Mouse (Mus musculus) forebrain, embryonic 13.5 days (tissue): Measurements from ENCODE around the gene Sar1b. TPM values are rescaled to one million over a fixed set of nuclear protein-coding genes. Genes with fewer than 3 reads are reported as not detected.
"Not testable (repeated sequence)": the region's sequence is repeated elsewhere in the genome, so short reads cannot be mapped to it uniquely, and the experiment has no call there.

Experiments
- ATAC-seq: fragments of 200-750 bp; cut with Nextera tagmentation; 2 replicates; pipeline ENCODE4 v1.8.0; 2017
- H3K27ac ChIP-seq: fragments of 300-500 bp; sonication (generic); 2 replicates; pipeline ENCODE4 v1.5.1; 2015; ENCODE audit warnings: inconsistent platforms, mild to moderate bottlenecking, moderate library complexity
- H3K27me3 ChIP-seq: fragments of 300-500 bp; sonication (generic); 2 replicates; pipeline ENCODE4 v1.6.1; 2015; ENCODE audit warnings: mild to moderate bottlenecking, inconsistent platforms
- H3K36me3 ChIP-seq: fragments of 300-500 bp; sonication (generic); 2 replicates; pipeline ENCODE4 v1.6.1; 2015; ENCODE audit warnings: mild to moderate bottlenecking, inconsistent platforms; ENCODE audit not compliant: poor library complexity, severe bottlenecking
- H3K4me1 ChIP-seq: fragments of 300-500 bp; sonication (generic); 2 replicates; pipeline ENCODE4 v1.6.1; 2015; ENCODE audit warnings: inconsistent platforms
- H3K4me2 ChIP-seq: fragments of 300-500 bp; sonication (generic); 2 replicates; pipeline ENCODE4 v1.6.1; 2015; ENCODE audit warnings: inconsistent platforms, mild to moderate bottlenecking, moderate library complexity
- H3K4me3 ChIP-seq: fragments of 300-500 bp; sonication (generic); 2 replicates; pipeline ENCODE4 v1.5.1; 2015; ENCODE audit warnings: mild to moderate bottlenecking, inconsistent platforms
- H3K9ac ChIP-seq: fragments of 300-500 bp; sonication (generic); 2 replicates; pipeline ENCODE4 v1.6.1; 2015; ENCODE audit warnings: mild to moderate bottlenecking, inconsistent platforms
- H3K9me3 ChIP-seq: fragments of 300-500 bp; sonication (generic); replicated peaks from 2 replicates; pipeline ENCODE4 v1.6.1; 2016; ENCODE audit warnings: inconsistent platforms
- WGBS: fragments of 180-500 bp; shearing (Covaris S2); methylation state at CpG from one replicate; pipeline ENCODE4 v1.1.7; 2015; 5-methylcytosine and 5-hydroxymethylcytosine counted together
- polyA plus RNA-seq: library from polyadenylated mRNA; unstranded; fragments of >200 nt; fragmentation: Nextera tagmentation; extraction: Ambion mirVana; gene quantifications from 2 replicates; pipeline ENCODE4 v1.2.1, GENCODE M21; 2015

Gene Sar1b
- polyA plus RNA-seq, 1 experiment from 2014 or later, result 146 TPM

DNA sequence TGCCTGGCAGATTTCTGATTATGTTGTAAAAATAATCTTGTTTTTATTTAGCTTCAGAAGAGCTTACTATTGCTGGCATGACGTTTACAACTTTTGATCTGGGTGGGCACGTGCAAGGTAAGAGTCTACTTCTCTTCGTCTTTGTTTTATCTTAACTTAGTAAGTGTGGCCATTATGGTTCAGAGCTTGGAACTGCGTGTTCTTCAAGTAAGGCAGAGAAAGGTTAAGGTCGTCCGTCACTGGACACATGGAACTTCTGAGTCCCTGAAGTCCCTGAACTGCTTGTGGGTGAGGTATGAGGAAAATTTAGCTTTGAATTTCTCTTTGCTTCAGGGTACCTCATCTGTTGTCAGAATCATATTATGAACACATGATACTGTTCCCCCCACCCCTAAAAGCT is 19.2 kb downstream of the Sar1b start:
- ATAC-seq, result no peak
- H3K4me1 ChIP-seq, result no peaks in the 10 kb centered on the region
- no peak overlapping the region for H3K4me3 ChIP-seq
- peaks cover 66% of the 10 kb centered on the region for H3K36me3 ChIP-seq
- 94% methylated on average over 6 of the region's 6 CpGs for WGBS
- H3K27me3 ChIP-seq, result no peaks in the 10 kb centered on the region
- H3K9ac ChIP-seq, result no peak overlapping the region; the same call in 1 of the 2 replicates
- no peaks in the 10 kb centered on the region for H3K9me3 ChIP-seq
- no peak overlapping the region for H3K4me2 ChIP-seq
- no peak overlapping the region for H3K27ac ChIP-seq

DNA sequence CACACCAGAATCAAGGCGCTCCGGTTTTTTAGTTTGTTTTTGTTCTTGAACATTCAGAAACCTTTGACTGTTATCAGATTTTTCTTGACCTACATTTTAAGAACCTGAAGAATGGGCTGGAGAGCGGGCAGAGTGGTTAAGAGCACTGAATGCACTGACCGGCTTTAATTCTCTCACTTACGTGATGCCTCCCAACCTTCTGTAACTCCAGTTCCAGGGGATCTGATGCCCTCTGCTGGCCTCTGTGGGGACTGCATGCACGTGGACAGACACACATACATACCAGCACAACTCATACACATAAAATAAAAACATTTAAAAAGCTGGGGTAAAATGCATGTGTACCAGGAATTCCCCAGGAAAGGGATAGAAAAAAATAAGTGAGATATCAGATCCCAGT is 22.4 kb downstream of the Sar1b start:
- no peaks in the 10 kb centered on the region for H3K27me3 ChIP-seq
- no peak overlapping the region for H3K9ac ChIP-seq
- 92% methylated on average over 6 of the region's 6 CpGs for WGBS

DNA sequence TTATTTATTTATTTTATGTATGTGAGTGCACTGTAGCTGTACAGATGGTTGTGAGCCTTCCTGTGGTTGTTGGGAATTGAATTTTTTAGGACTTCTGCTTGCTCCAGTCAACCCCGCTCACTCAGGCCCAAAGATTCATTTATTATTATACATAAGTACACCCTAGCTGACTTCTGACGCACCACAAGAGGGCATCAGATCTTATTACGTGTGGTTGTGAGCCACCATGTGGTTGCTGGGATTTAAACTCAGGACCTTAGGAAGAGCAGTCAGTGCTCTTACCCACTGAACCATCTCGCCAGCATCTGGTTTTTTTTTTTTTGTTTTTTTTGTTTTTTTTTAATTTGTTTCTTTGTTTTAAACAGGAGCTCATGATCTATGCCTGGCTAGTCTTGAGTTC is 26.2 kb downstream of the Sar1b start:
- not testable (repeated sequence) for H3K4me2 ChIP-seq, H3K9me3 ChIP-seq, H3K27me3 ChIP-seq, H3K4me1 ChIP-seq, H3K9ac ChIP-seq, ATAC-seq, H3K4me3 ChIP-seq, H3K27ac ChIP-seq
- 72% methylated on average over 4 of the region's 4 CpGs for whole genome bisulfite sequencing
- peaks cover 59% of the 10 kb centered on the region for H3K36me3 ChIP-seq

More for the DNA sequence above, 22.4 kb downstream of the Sar1b start:
- no peak overlapping the region for H3K4me3 ChIP-seq
- H3K4me1 ChIP-seq, result no peaks in the 10 kb centered on the region
- no peak for ATAC-seq
- no peak overlapping the region for H3K27ac ChIP-seq
- no peaks in the 10 kb centered on the region for H3K9me3 ChIP-seq
- H3K36me3 ChIP-seq, result peaks cover 77% of the 10 kb centered on the region
- H3K4me2 ChIP-seq, result no peak overlapping the region

DNA sequence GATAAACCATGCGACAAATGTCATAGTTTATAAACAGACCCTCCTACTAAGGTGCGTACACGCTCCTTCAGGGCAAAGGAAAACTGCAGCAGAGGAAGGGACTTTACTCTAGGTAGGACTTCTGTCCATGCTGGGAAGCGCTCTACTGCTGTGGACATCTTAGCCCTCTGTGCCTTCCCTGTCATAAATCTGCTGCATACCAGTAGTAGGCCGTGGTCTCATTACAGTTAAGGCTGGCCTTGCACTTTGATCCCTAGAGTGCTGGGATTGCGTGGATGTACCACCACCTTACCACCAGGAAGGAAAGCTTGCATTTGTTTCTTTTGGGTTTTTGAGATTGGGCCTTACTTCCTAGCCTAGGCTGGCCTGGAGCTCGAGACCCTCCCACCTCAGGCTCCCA is 27.2 kb downstream of the Sar1b start:
- H3K36me3 ChIP-seq, result peaks cover 56% of the 10 kb centered on the region
- no peaks in the 10 kb centered on the region for H3K4me1 ChIP-seq
- no peak overlapping the region for H3K4me2 ChIP-seq
- no peaks in the 10 kb centered on the region for H3K9me3 ChIP-seq
- H3K27ac ChIP-seq, result no peak overlapping the region
- H3K4me3 ChIP-seq, result no peak overlapping the region
- 95% methylated on average over 7 of the region's 7 CpGs for WGBS
- no peaks in the 10 kb centered on the region for H3K27me3 ChIP-seq
- ATAC-seq, result no peak
- no peak overlapping the region for H3K9ac ChIP-seq

DNA sequence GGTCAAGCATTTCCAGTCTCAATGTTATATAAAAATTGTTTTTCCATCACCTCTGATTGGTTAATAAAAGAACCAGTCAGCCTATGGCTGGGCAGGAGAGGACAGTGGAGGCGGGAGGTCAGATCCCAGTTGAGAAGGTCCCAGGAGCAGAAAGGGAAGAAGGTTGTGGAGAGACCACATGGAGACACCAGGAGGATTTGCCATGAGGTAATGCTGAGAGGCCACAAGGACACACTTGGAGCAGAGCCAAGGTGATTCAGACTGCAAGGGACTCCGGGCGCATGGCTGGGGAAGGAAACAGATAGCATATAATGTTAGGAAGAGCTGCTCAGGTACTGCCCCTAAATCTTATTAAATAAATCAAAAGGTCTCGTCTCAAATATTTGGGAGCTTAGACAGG is 32.8 kb downstream of the Sar1b start:
- WGBS, result 87% methylated on average over 4 of the region's 4 CpGs
- H3K27ac ChIP-seq, result no peak overlapping the region
- H3K4me2 ChIP-seq, result no peak overlapping the region
- H3K36me3 ChIP-seq, result peaks cover 10% of the 10 kb centered on the region
- no peak for ATAC-seq
- no peaks in the 10 kb centered on the region for H3K27me3 ChIP-seq
- H3K9ac ChIP-seq, result no peak overlapping the region
- no peaks in the 10 kb centered on the region for H3K9me3 ChIP-seq
- no peak overlapping the region for H3K4me3 ChIP-seq
- no peaks in the 10 kb centered on the region for H3K4me1 ChIP-seq

DNA sequence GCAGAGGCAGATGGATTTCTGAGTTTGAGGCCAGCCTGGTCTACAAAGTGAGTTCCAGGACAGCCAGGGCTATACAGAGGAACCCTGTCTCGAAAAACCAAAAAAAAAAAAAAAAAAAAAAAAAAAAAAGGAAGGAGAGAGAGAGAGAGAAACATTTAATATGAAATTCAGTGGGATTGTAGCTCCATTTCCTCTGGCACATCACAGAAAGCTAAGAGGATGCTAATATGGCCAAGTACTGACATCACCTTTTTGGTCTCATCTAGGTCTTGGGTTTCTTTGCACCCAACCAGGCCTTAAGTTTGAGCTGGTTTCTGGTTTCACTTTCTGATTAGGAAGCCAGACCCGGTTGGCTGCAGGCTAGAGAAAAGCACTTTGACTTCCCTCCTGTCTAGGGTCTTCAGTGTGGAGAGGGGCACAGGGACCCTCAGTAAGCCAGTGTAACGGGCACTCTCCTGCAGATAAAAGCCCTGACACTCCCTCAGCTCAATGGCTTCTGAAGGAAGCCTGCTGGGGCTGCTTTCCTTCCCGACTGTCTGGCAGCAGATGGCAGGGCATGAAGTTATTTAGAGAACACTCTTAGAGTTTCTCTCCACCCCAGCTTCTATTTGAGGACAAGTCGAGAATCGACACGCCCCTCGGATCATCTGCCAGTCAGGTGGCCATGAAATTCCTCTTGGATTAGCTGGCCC is 37.3 kb downstream of the Sar1b start:
- Histone ChIP-seq H3K27ac (no peak overlapping the region), H3K27me3 (no peaks in the 10 kb centered on the region), H3K36me3 (no peaks in the 10 kb centered on the region), H3K4me2 (no peak overlapping the region), H3K4me1 (peaks cover 4% of the 10 kb centered on the region; the same call in 1 of the 2 replicates), H3K9me3 (no peaks in the 10 kb centered on the region), H3K9ac (no peak overlapping the region), H3K4me3 (no peak overlapping the region)
- no peak for ATAC-seq
- 38% methylated on average over 8 of the region's 8 CpGs for WGBS

DNA sequence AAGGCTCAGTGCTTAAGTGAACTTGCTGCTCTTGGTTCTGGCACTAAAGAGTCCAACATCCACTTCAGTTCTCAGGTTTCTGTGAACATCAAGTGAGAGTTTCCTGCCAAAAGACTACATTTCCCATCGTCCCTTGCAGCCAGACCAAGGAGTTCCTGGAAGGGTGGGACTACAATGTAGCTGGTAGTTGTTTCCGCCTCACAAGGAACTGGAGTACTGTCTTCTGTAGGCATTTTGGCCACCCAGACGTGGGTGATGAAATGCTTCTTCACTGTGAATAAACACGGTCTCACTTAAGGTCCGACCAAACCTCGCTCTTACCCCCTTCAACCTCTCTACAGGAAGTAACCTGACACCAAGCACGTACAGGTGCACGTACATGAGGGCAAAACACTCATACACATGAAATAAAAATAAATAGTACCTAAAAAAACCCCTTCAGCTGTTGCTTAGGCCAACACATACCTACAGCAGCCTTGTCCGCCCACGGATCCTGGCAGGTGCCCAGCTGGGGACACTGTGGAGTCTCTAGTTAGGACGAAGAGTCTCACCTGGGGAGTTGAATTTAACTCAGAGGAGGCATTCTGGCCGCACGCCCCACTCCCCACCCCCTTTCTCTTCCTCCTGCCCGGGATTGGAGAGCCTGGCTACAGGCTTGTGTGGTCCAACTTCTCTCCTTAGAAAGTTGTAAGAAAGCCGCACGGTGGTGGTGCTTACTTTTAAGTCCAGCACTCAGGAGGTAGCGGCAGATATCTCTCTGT is 41.9 kb downstream of the Sar1b start:
- ATAC-seq, result peak; percentile 91
- H3K27me3 ChIP-seq, result peaks cover 4% of the 10 kb centered on the region; the same call in 1 of the 2 replicates
- H3K4me1 ChIP-seq, result peaks cover 5% of the 10 kb centered on the region; the same call in 1 of the 2 replicates
- H3K36me3 ChIP-seq, result no peaks in the 10 kb centered on the region
- WGBS, result 19% methylated on average over 17 of the region's 17 CpGs
- H3K9ac ChIP-seq, result peak overlapping the region; percentile 51
- H3K4me3 ChIP-seq, result peak overlapping the region; percentile 47
- H3K9me3 ChIP-seq, result no peaks in the 10 kb centered on the region
- no peak overlapping the region for H3K27ac ChIP-seq
- H3K4me2 ChIP-seq, result peak overlapping the region; percentile 74

DNA sequence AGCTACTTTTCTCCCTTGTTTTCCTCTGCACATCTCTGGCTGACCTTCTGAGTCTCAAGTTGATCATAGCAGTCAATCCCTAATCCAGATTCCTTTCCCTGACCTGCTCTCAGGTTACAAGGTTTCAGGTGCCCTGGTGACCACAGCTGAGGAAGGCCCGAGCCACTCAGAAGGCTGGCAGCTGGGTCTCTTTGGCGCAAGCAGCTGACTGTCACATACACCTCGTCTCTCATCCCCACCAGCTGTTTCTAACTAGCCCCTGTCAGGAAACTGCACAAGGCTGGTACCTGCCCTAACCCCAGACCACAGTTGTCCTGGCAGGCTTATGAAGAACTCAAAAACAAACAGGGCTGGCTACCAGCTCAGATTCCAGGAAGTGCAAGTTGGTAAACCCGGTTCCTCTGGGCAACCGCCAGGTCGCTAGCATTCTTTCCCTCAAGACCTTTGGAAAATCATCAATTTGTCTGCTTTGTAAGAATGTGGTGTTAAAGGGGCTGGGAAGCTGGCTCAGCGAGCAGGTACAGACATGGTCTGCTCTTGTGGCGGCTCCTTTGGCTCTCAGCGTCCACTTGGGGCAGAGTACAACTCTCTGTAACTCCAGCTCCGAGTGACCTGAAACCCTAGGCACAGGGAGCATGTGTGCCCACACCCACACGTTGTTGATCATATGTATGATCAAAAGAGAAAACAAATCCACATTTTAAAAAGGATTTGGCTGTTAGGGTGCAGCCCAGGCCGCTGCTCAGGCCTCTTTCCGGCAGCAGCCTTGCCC is 43.8 kb downstream of the Sar1b start:
- no peaks in the 10 kb centered on the region for H3K36me3 ChIP-seq
- no peak for ATAC-seq
- 66% methylated on average over 13 of the region's 13 CpGs for WGBS

DNA sequence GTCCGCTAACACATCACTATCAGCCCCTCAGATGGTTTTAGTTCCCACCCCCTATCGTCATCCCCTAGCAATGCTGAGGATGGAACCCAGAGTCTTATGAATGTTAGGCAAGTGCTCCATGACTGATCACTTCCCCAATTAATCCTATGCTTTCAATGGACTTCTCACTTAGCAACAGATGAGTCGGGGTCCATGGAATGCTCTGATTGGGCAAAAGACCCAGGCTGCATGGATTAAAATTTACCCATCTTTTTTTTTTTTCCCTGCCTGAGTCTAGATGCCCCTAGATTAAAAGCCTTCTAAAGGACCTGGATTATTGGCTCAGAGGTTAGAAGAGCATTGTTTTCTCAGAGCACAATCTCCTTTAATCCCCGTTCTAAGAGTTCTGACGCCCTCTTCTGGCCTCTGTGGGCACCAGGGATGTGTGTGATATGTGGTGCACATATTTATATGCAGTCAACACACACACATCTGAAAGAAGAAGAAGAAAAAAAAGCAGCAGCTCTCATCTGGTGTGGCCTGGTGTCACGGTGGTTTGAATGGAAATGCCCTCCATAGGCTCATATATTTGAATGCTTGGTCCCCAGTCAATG is 46.2 kb downstream of the Sar1b start:
- Histone ChIP-seq H3K27me3 (peaks cover 4% of the 10 kb centered on the region; the same call in 1 of the 2 replicates), H3K36me3 (no peaks in the 10 kb centered on the region), H3K9ac (no peak overlapping the region), H3K4me1 (peaks cover 5% of the 10 kb centered on the region; the same call in 1 of the 2 replicates), H3K27ac (no peak overlapping the region), H3K9me3 (no peaks in the 10 kb centered on the region), H3K4me3 (no peak overlapping the region), H3K4me2 (no peak overlapping the region)
- 64% methylated on average over 6 of the region's 6 CpGs for WGBS
- no peak for ATAC-seq

More for the DNA sequence above, 43.8 kb downstream of the Sar1b start:
- Histone ChIP-seq H3K27ac (no peak overlapping the region), H3K9ac (no peak overlapping the region), H3K4me1 (peaks cover 5% of the 10 kb centered on the region; the same call in 1 of the 2 replicates), H3K4me2 (no peak overlapping the region), H3K27me3 (peaks cover 4% of the 10 kb centered on the region; the same call in 1 of the 2 replicates), H3K4me3 (no peak overlapping the region), H3K9me3 (no peaks in the 10 kb centered on the region)

DNA sequence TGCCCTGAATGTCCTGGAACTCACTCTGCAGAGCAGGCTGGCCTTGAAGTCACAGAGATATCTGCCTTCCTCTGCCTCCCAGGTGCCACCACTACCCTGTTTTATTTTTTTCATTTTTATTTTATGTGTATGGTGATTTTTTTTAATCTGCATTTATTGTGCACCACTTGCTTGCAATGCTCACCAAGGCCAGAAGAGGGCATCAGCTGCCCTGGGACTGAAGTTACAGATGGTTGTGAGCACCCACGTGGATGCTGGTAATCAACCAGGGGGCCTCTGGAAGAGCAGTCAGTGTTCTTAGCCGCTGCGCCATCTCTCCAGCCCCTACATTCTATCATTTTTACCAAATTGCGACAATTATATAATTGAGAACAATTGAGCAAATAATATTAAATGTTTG is 47.7 kb downstream of the Sar1b start:
- H3K4me1 ChIP-seq, result no peaks in the 10 kb centered on the region
- H3K4me2 ChIP-seq, result no peak overlapping the region
- H3K36me3 ChIP-seq, result no peaks in the 10 kb centered on the region
- H3K27ac ChIP-seq, result no peak overlapping the region
- WGBS, result 89% methylated on average over 4 of the region's 4 CpGs
- ATAC-seq, result no peak
- no peaks in the 10 kb centered on the region for H3K9me3 ChIP-seq
- H3K4me3 ChIP-seq, result no peak overlapping the region
- no peak overlapping the region for H3K9ac ChIP-seq
- peaks cover 4% of the 10 kb centered on the region; the same call in 1 of the 2 replicates for H3K27me3 ChIP-seq

DNA sequence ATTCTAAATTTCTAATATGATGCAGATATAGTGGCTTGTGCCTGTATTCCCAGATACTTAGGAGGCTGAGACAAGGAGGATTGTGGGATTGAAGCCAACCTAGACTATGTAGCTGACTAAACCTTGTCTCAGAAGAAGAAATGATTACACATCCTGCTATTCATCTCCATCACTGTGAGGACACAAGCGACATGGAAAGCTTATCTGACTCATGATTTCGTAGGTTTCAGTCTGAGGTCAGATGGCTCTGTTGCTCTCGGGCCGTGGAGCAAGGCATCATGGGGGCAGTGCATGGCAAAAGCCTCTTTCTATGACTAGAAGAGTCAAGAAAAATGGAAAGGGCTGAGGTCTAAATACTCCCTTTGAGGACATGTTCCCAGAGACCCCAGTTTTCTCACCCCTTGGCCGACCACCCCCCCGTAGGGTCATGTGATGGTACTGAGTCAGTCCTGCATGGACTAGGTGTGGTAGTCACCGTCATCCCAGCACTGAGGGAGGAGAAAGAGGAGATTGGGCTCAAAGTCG is 48.6 kb downstream of the Sar1b start:
- Histone ChIP-seq H3K36me3 (no peaks in the 10 kb centered on the region), H3K27ac (no peak overlapping the region), H3K9me3 (no peaks in the 10 kb centered on the region), H3K27me3 (peaks cover 3% of the 10 kb centered on the region; the same call in 1 of the 2 replicates), H3K4me1 (no peaks in the 10 kb centered on the region), H3K9ac (no peak overlapping the region), H3K4me2 (no peak overlapping the region), H3K4me3 (no peak overlapping the region)
- WGBS, result 92% methylated on average over 8 of the region's 8 CpGs
- ATAC-seq, result no peak
